ENCODE assay signal across 9 mouse cellular contexts in genomic region chr8:3336658-3337524, GRCm38 (mm10). TPM values are rescaled to one million over a fixed set of nuclear protein-coding genes. Genes with fewer than 3 reads are reported as not detected.
DNase-seq lines count a peak whose midpoint lies in the region; ATAC-seq and TF ChIP-seq lines count a peak whose summit lies in the region.
"Had no signal": no experiment of that assay in that cellular context is flagged by ENCODE, and none has a peak within 500 bp of the region (broad histone marks: within the 10 kb centered on the region; RNA-seq: fewer than 3 reads in every experiment).

No protein-coding gene starts in this region.

- peak; percentile 57; the same call in 1 of the 2 replicates for ATAC-seq in erythroid progenitor cell, adult 5-6 weeks (replicated peaks; ENCODE audit: low FRiP score, poor library complexity, severe bottlenecking)
- peak; percentile 49; the same call in 1 of the 2 replicates for ATAC-seq in kidney, embryonic 15.5 days (replicated peaks; ENCODE audit: low FRiP score)

- H3K9ac ChIP-seq in kidney, embryonic 15.5 days = no peak overlapping the region

- H3K27ac ChIP-seq in kidney, embryonic 15.5 days = no peak overlapping the region
- no peak overlapping the region for H3K27ac ChIP-seq in spleen, adult 2 months (ENCODE audit: insufficient read depth, low read length)

- H3K36me3 ChIP-seq in kidney, embryonic 15.5 days = no peaks in the 10 kb centered on the region
- H3K36me3 ChIP-seq in spleen, adult 2 months (ENCODE audit: control insufficient read depth, insufficient read depth, low read length) = no peaks in the 10 kb centered on the region

- no peak overlapping the region for H3K4me2 ChIP-seq in kidney, embryonic 15.5 days

- WGBS in kidney, embryonic 15.5 days = 63% methylated on average over 9 of the region's 9 CpGs
- 59% methylated on average over 9 of the region's 9 CpGs for WGBS in spleen, adult 2 months

- DNase-seq in cerebellum, adult 18-20 months = peak; percentile 33 to 44
- no peak for DNase-seq in cerebellum, adult 9-10 months
- DNase-seq in 416B (ENCODE audit: low read depth) = peak; percentile 86
- peak; percentile 57 for DNase-seq in adrenal gland, postnatal 25 days
- DNase-seq in lung, postnatal 14 days = peak; percentile 69
- DNase-seq in spleen, adult 2 months (ENCODE audit: low read depth in 1 of 2, low spot score in 2 of 2) = peak in 1 of 2 experiments; percentile 59

- no peak for TF ChIP-seq POLR2A in spleen, adult 2 months (IDR thresholded peaks at IDR 0.05; ENCODE audit: low read depth, low read length)

- H3K4me1 ChIP-seq in kidney, embryonic 15.5 days = no peaks in the 10 kb centered on the region
- H3K4me1 ChIP-seq in spleen, adult 2 months (ENCODE audit: control insufficient read depth, insufficient read depth, insufficient read length) = no peaks in the 10 kb centered on the region

- no peaks in the 10 kb centered on the region for H3K27me3 ChIP-seq in kidney, embryonic 15.5 days
- no peaks in the 10 kb centered on the region for H3K27me3 ChIP-seq in spleen, adult 2 months (ENCODE audit: control insufficient read depth, insufficient read depth, low read length)

- H3K9me3 ChIP-seq in kidney, embryonic 15.5 days (replicated peaks) = no peaks in the 10 kb centered on the region

- no peak overlapping the region for H3K4me3 ChIP-seq in kidney, embryonic 15.5 days (replicated peaks)
- H3K4me3 ChIP-seq in spleen, adult 2 months (ENCODE audit: extremely low read depth, insufficient read depth, insufficient read length) = no peak overlapping the region

- TF ChIP-seq CTCF in spleen, adult 2 months (IDR thresholded peaks at IDR 0.05; ENCODE audit: extremely low read depth, insufficient read depth, insufficient read length, insufficient replicate concordance) = peak; percentile 74; the same call in 1 of the 2 replicates

RNA-seq across cellular contexts. Expression of gene A430078G23Rik, which starts 16.3 kb away (rescaled TPM):
- 0.27 TPM in 1 of 2 replicates, not detected in the other for total RNA-seq in adrenal gland, postnatal 25 days (2021)
- total RNA-seq in erythroid progenitor cell, adult 5-6 weeks (2015; ENCODE audit: low replicate concordance) = 1.3 and 4.7 TPM in 2 replicates
- total RNA-seq in erythroid progenitor cell, adult 5-6 weeks (2017; ENCODE audit: low replicate concordance) = 2.4 and 2.8 TPM in 2 replicates
- polyA plus RNA-seq in kidney, embryonic 15.5 days (2015; fragmentation: Nextera tagmentation; extraction: Ambion mirVana) = 0.12 TPM in 1 of 2 replicates, not detected in the other
- polyA plus RNA-seq in spleen, adult 2 months (2012; rRNA removed) = 28.3 and 28.6 TPM in 2 replicates
- total RNA-seq: left cerebral cortex, postnatal 10 days had no signal

RNA-seq across cellular contexts. Expression of gene Arhgef18, which starts 55.9 kb away (rescaled TPM):
- 30.6 and 53.5 TPM in 2 replicates for total RNA-seq in adrenal gland, postnatal 25 days (2021)
- 7.2 and 7.5 TPM in 2 replicates for total RNA-seq in erythroid progenitor cell, adult 5-6 weeks (2015; ENCODE audit: low replicate concordance)
- 3.0 and 5.4 TPM in 2 replicates for total RNA-seq in erythroid progenitor cell, adult 5-6 weeks (2017; ENCODE audit: low replicate concordance)
- polyA plus RNA-seq in kidney, embryonic 15.5 days (2015; fragmentation: Nextera tagmentation; extraction: Ambion mirVana) = 10.9 and 11.2 TPM in 2 replicates
- polyA plus RNA-seq in spleen, adult 2 months (2012; rRNA removed) = 104 and 165 TPM in 2 replicates

RNA-seq across cellular contexts. Expression of gene Insr, which starts 57.5 kb away (rescaled TPM):
- total RNA-seq in adrenal gland, postnatal 25 days (2021) = 127 and 144 TPM in 2 replicates
- total RNA-seq in erythroid progenitor cell, adult 5-6 weeks (2015; ENCODE audit: low replicate concordance) = 8.0 and 15.5 TPM in 2 replicates
- total RNA-seq in erythroid progenitor cell, adult 5-6 weeks (2017; ENCODE audit: low replicate concordance) = 7.1 and 19.9 TPM in 2 replicates
- polyA plus RNA-seq in kidney, embryonic 15.5 days (2015; fragmentation: Nextera tagmentation; extraction: Ambion mirVana) = 35.5 and 36.5 TPM in 2 replicates
- polyA plus RNA-seq in spleen, adult 2 months (2012; rRNA removed) = 7.2 and 10.1 TPM in 2 replicates
